Mouse (Mus musculus) limb, embryonic 12.5 days (tissue): ENCODE data around the gene Tnr. TPM values are rescaled to one million over a fixed set of nuclear protein-coding genes. Genes with fewer than 3 reads are reported as not detected.

Source experiments
- ATAC-seq: fragments of 200-750 bp; cut with Nextera tagmentation; 2 replicates; pipeline ENCODE4 v1.8.0; 2017; ENCODE audit warnings: low read depth, moderate TSS enrichment; ENCODE audit not compliant: insufficient number of reproducible peaks, insufficient read depth, low FRiP score, low TSS enrichment
- H3K27ac ChIP-seq: fragments of 300-500 bp; sonication (generic); 2 replicates; pipeline ENCODE4 v1.5.1; 2016; ENCODE audit warnings: mild to moderate bottlenecking, moderate library complexity
- H3K27me3 ChIP-seq: fragments of 300-500 bp; sonication (generic); 2 replicates; pipeline ENCODE4 v1.6.1; 2016; ENCODE audit warnings: mild to moderate bottlenecking, moderate library complexity
- H3K36me3 ChIP-seq: fragments of 300-500 bp; sonication (generic); 2 replicates; pipeline ENCODE4 v1.6.1; 2016; ENCODE audit warnings: mild to moderate bottlenecking, moderate library complexity
- H3K4me1 ChIP-seq: fragments of 300-500 bp; sonication (generic); replicated peaks from 2 replicates; pipeline ENCODE4 v1.6.1; 2016
- H3K4me2 ChIP-seq: fragments of 300-500 bp; sonication (generic); 2 replicates; pipeline ENCODE4 v1.6.1; 2016; ENCODE audit warnings: mild to moderate bottlenecking, moderate library complexity
- H3K4me3 ChIP-seq: fragments of 300-500 bp; sonication (generic); replicated peaks from 2 replicates; pipeline ENCODE4 v1.5.1; 2016; ENCODE audit warnings: mild to moderate bottlenecking
- H3K9ac ChIP-seq: fragments of 300-500 bp; sonication (generic); replicated peaks from 2 replicates; pipeline ENCODE4 v1.6.1; 2016; ENCODE audit warnings: mild to moderate bottlenecking, moderate library complexity
- H3K9me3 ChIP-seq: fragments of 300-500 bp; sonication (generic); 2 replicates; pipeline ENCODE4 v1.6.1; 2016; ENCODE audit warnings: mild to moderate bottlenecking, moderate library complexity
- WGBS: fragments of 180-500 bp; shearing (Covaris S2); methylation state at CpG from one replicate; pipeline ENCODE4 v1.1.7; 2016; 5-methylcytosine and 5-hydroxymethylcytosine counted together
- polyA plus RNA-seq: library from polyadenylated mRNA; unstranded; fragments of >200 nt; fragmentation: Nextera tagmentation; extraction: Ambion mirVana; gene quantifications from 2 replicates; pipeline ENCODE4 v1.2.1, GENCODE M21; 2016

Tnr gene
- polyA plus RNA-seq, 1 experiment from 2014 or later = not detected

DNA sequence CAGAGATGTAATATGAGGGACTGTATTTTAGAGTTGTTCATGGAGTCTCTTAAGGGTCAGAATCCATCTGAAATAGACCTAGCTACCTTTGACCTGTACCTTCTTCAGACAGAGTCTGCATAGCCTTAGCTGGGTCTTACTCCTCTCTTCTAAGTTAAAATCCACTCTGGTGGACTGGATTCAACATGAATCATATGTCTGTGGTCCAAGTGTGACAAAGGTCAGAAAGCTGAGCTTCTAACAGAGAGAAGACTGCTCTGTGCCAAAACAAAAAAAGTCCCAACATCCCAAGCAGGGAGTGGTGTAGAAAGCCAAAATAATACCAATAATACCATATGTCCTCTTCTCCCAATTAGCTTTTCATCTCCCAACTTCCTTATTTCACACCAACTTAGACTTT is 444.8 kb downstream of the Tnr start:
- Histone ChIP-seq H3K9ac (no peak overlapping the region), H3K9me3 (no peaks in the 10 kb centered on the region), H3K27me3 (no peaks in the 10 kb centered on the region), H3K27ac (no peak overlapping the region), H3K36me3 (no peaks in the 10 kb centered on the region), H3K4me3 (no peak overlapping the region), H3K4me1 (no peaks in the 10 kb centered on the region), H3K4me2 (no peak overlapping the region)
- no peak for ATAC-seq

DNA sequence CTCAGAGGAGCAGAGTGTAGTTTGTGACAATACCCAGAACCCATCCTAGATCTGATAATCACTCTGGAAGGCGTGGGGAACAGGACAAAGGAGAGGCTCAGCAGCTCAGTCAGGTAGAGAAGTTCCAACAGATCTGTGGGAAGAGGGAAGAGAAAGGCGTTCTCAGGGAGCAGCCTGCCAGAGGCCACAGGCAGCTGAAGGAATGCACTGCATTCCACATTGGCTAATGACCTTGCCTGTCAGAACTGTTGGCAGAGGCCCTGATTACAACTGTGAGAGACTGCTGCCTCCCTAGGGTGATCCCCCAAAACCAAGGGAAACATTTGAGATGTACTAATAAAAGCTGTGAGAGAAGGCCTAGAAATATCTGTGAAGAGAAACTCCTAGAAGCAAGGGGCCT is 454.2 kb downstream of the Tnr start:
- Histone ChIP-seq H3K9ac (no peak overlapping the region), H3K27me3 (no peaks in the 10 kb centered on the region), H3K4me3 (no peak overlapping the region), H3K36me3 (no peaks in the 10 kb centered on the region), H3K4me2 (no peak overlapping the region), H3K4me1 (no peaks in the 10 kb centered on the region), H3K27ac (no peak overlapping the region), H3K9me3 (no peaks in the 10 kb centered on the region)
- WGBS = 50% methylated on average over 2 of the region's 2 CpGs
- ATAC-seq = no peak

DNA sequence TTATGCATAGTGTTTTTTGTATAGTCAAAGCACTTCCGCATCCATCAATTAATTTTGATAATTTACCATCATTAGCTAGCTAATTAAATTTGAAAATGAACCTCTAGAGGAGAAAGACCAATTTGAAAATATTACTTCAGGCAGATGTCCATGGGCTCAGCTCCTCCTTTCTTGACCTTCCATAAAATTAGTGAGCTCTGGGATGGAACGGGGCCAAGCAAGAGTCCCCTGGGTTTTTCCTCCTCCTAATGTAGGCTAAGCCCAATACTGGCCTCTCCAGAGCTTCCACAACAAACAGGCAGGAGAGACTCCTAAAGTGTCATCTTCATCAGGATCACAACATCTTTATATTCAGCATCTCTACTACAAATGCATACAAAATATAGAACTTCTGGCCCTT is 455.5 kb downstream of the Tnr start:
- Histone ChIP-seq H3K9me3 (no peaks in the 10 kb centered on the region), H3K4me1 (no peaks in the 10 kb centered on the region), H3K36me3 (no peaks in the 10 kb centered on the region), H3K9ac (no peak overlapping the region), H3K27ac (no peak overlapping the region), H3K4me3 (no peak overlapping the region), H3K4me2 (no peak overlapping the region), H3K27me3 (no peaks in the 10 kb centered on the region)
- WGBS = 79% methylated on average over 2 of the region's 2 CpGs
- ATAC-seq = no peak

DNA sequence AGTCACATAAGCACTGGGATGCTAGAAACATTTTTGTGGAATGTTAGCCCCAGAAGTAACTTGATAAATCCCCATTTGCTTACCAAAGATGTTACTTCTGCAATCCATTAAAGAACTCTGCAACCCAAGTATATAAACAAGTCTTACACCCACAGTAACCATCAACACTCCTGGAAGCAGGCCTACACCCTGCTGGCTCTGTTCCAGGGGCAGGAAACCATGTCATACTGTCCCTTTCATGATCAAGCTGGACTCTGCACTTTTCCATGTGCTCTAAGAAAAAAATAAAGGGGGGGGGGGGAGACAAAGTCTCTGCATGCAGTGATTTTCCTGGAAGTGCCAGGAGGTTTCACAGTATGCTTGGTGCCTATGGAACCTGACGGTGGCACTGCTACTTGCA is 456.8 kb downstream of the Tnr start:
- Histone ChIP-seq H3K4me3 (no peak overlapping the region), H3K4me1 (no peaks in the 10 kb centered on the region), H3K27ac (no peak overlapping the region), H3K27me3 (no peaks in the 10 kb centered on the region), H3K4me2 (no peak overlapping the region), H3K9ac (no peak overlapping the region), H3K36me3 (no peaks in the 10 kb centered on the region), H3K9me3 (no peaks in the 10 kb centered on the region)
- ATAC-seq = no peak
- 95% methylated on average over 1 of the region's 1 CpGs for WGBS
